Mouse (Mus musculus) bone marrow macrophage, adult 2 months (primary cell): ENCODE measurements around the gene Rai14.

Experiments
- CTCF ChIP-seq: IDR thresholded peaks from 2 replicates; pipeline ENCODE4 v1.5.1; 2012; ENCODE audit warnings: low read depth, mild to moderate bottlenecking, low read length, moderate library complexity
- POLR2A ChIP-seq: IDR thresholded peaks from 2 replicates; pipeline ENCODE4 v1.6.1; 2012; ENCODE audit warnings: mild to moderate bottlenecking, low read depth, low read length, borderline replicate concordance

GRCm38 (mm10) chr15:10759440-10759839 is 45.0 kb upstream of the Rai14 start:
- TF ChIP-seq POLR2A (no peak), CTCF (no peak)
